Mouse (Mus musculus) MEL (cell line): Measurements from ENCODE around the gene Nek9. TPM values are rescaled to one million over a fixed set of nuclear protein-coding genes. Genes with fewer than 3 reads are reported as not detected.

Experiments
- DNase-seq: peaks from one replicate; pipeline ENCODE4 v3.0.0; 2011; ENCODE audit warnings: low read depth, low spot score
- H3K27ac ChIP-seq: 2 replicates; pipeline ENCODE4 v1.5.1; 2012; ENCODE audit warnings: low read depth, mild to moderate bottlenecking, control low read depth, low read length, moderate library complexity; ENCODE audit not compliant: control insufficient read depth
- H3K27me3 ChIP-seq, 2 experiments: fragments of 150-350 bp in 1 of 2; sonication (generic) in 1 of 2; 2 replicates each; pipeline ENCODE4 v1.6.1; 2012; ENCODE audit warnings: low read length in 2 of 2, mild to moderate bottlenecking in 2 of 2, improper control_type of control experiment in 1 of 2, moderate library complexity in 1 of 2; ENCODE audit not compliant: insufficient read depth in 2 of 2, control insufficient read depth in 1 of 2
- H3K36me3 ChIP-seq, 2 experiments: 2 replicates each; pipeline ENCODE4 v1.6.1; 2012 to 2014; ENCODE audit warnings: low read length in 2 of 2, improper control_type of control experiment in 1 of 2, inconsistent platforms in 1 of 2, mild to moderate bottlenecking in 1 of 2; ENCODE audit not compliant: insufficient read depth in 2 of 2, control insufficient read depth in 1 of 2
- H3K4me1 ChIP-seq, 2 experiments: fragments of 150-350 bp in 1 of 2; sonication (generic) in 1 of 2; 2 replicates each; pipeline ENCODE4 v1.6.1; 2012; ENCODE audit warnings: low read length in 2 of 2, improper control_type of control experiment in 1 of 2, mild to moderate bottlenecking in 1 of 2; ENCODE audit not compliant: insufficient read depth in 2 of 2, control insufficient read depth in 1 of 2
- H3K4me3 ChIP-seq, 2 experiments: fragments of 150-350 bp in 1 of 2; sonication (generic) in 1 of 2; 2 replicates each; pipeline ENCODE4 v1.5.1; 2012; ENCODE audit warnings: low read depth in 2 of 2, low read length in 2 of 2, mild to moderate bottlenecking in 2 of 2, moderate library complexity in 2 of 2, control low read depth in 1 of 2, improper control_type of control experiment in 1 of 2; ENCODE audit not compliant: control insufficient read depth in 1 of 2, insufficient read depth in 1 of 2
- H3K79me2 ChIP-seq: 2 replicates; pipeline ENCODE4 v1.6.1; 2012; ENCODE audit warnings: mild to moderate bottlenecking, low read length, moderate library complexity; ENCODE audit not compliant: control insufficient read depth, poor library complexity, insufficient read depth
- H3K9ac ChIP-seq: 2 replicates; pipeline ENCODE4 v1.6.1; 2012; ENCODE audit warnings: low read depth, mild to moderate bottlenecking, control low read depth, low read length, moderate library complexity; ENCODE audit not compliant: control insufficient read depth, poor library complexity, severe bottlenecking
- H3K9me3 ChIP-seq: fragments of 150-350 bp; sonication (generic); replicated peaks from 2 replicates; pipeline ENCODE4 v1.6.1; 2012; ENCODE audit warnings: mild to moderate bottlenecking, low read length, improper control_type of control experiment, moderate library complexity; ENCODE audit not compliant: insufficient read depth
- BHLHE40 ChIP-seq: IDR thresholded peaks from 2 replicates; pipeline ENCODE4 v1.6.1; 2012; ENCODE audit warnings: low read depth, mild to moderate bottlenecking, inconsistent platforms, low read length, improper control_type of control experiment, borderline replicate concordance
- CHD1 ChIP-seq: IDR thresholded peaks from 2 replicates; pipeline ENCODE4 v1.6.1; 2012; ENCODE audit warnings: low read depth, mild to moderate bottlenecking, inconsistent platforms, low read length, improper control_type of control experiment
- E2F4 ChIP-seq: IDR thresholded peaks from 2 replicates; pipeline ENCODE4 v1.6.1; 2011; ENCODE audit warnings: low read depth, low read length, improper control_type of control experiment, borderline replicate concordance
- ELF1 ChIP-seq: IDR thresholded peaks from 2 replicates; pipeline ENCODE4 v1.6.1; 2014; ENCODE audit warnings: low read depth, mild to moderate bottlenecking, inconsistent platforms, low read length, improper control_type of control experiment, moderate library complexity
- ETS1 ChIP-seq: IDR thresholded peaks from 2 replicates; pipeline ENCODE4 v1.6.1; 2012; ENCODE audit warnings: low read depth, mild to moderate bottlenecking, inconsistent platforms, low read length, improper control_type of control experiment, moderate library complexity
- GATA1 ChIP-seq: IDR thresholded peaks from 2 replicates; pipeline ENCODE4 v1.6.1; 2011; ENCODE audit warnings: low read depth, low read length, improper control_type of control experiment
- HCFC1 ChIP-seq: IDR thresholded peaks from 2 replicates; pipeline ENCODE4 v1.6.1; 2012; ENCODE audit warnings: low read depth, mild to moderate bottlenecking, inconsistent platforms, low read length, improper control_type of control experiment, moderate library complexity
- KAT2A ChIP-seq: conservative IDR thresholded peaks from 2 replicates; pipeline ENCODE4 v1.6.1; 2012; ENCODE audit warnings: low read depth, low read length, improper control_type of control experiment, inconsistent platforms
- MAX ChIP-seq: IDR thresholded peaks from 2 replicates; pipeline ENCODE4 v1.6.1; 2011; ENCODE audit warnings: low read length, improper control_type of control experiment
- MEF2A ChIP-seq: IDR thresholded peaks from 2 replicates; pipeline ENCODE4 v1.6.1; 2014; ENCODE audit warnings: low read depth, mild to moderate bottlenecking, inconsistent platforms, low read length, improper control_type of control experiment; ENCODE audit not compliant: poor library complexity, insufficient replicate concordance, severe bottlenecking; ENCODE audit errors: extremely low read depth
- MXI1 ChIP-seq: IDR thresholded peaks from 2 replicates; pipeline ENCODE4 v1.6.1; 2011; ENCODE audit warnings: mild to moderate bottlenecking, low read depth, low read length, improper control_type of control experiment
- MYB ChIP-seq: IDR thresholded peaks from 2 replicates; pipeline ENCODE4 v1.6.1; 2011; ENCODE audit warnings: mild to moderate bottlenecking, low read depth, low read length, improper control_type of control experiment
- MYC ChIP-seq: IDR thresholded peaks from 2 replicates; pipeline ENCODE4 v1.6.1; 2011; ENCODE audit warnings: low read depth, mild to moderate bottlenecking, low read length, improper control_type of control experiment, moderate library complexity
- NELFE ChIP-seq: IDR thresholded peaks from 2 replicates; pipeline ENCODE4 v1.6.1; 2011; ENCODE audit warnings: low read depth, low read length, improper control_type of control experiment
- NRF1 ChIP-seq: IDR thresholded peaks from 2 replicates; pipeline ENCODE4 v1.6.1; 2014; ENCODE audit warnings: low read depth, mild to moderate bottlenecking, inconsistent platforms, low read length, improper control_type of control experiment, moderate library complexity; ENCODE audit not compliant: poor library complexity, insufficient read depth, severe bottlenecking
- POLR2A ChIP-seq, 2 experiments: IDR thresholded peaks; 2 replicates each; pipeline ENCODE4 v1.6.1; 2011 to 2012; ENCODE audit warnings: low read length in 2 of 2, mild to moderate bottlenecking in 2 of 2, control low read depth in 1 of 2, improper control_type of control experiment in 1 of 2, low read depth in 1 of 2, moderate library complexity in 1 of 2; ENCODE audit not compliant: control insufficient read depth in 1 of 2, insufficient read depth in 1 of 2, poor library complexity in 1 of 2
- POLR2AphosphoS2 ChIP-seq: IDR thresholded peaks from 2 replicates; pipeline ENCODE4 v1.6.1; 2011; ENCODE audit warnings: low read length, improper control_type of control experiment
- POLR2AphosphoS5 ChIP-seq: IDR thresholded peaks from 2 replicates; pipeline ENCODE4 v1.6.1; 2012; ENCODE audit warnings: low read depth, borderline replicate concordance, mild to moderate bottlenecking, inconsistent platforms, low read length, moderate library complexity, mixed read lengths
- RAD21 ChIP-seq: IDR thresholded peaks from 2 replicates; pipeline ENCODE4 v1.6.1; 2011; ENCODE audit warnings: mild to moderate bottlenecking, low read depth, low read length, improper control_type of control experiment
- RCOR1 ChIP-seq: IDR thresholded peaks from 2 replicates; pipeline ENCODE4 v1.6.1; 2012; ENCODE audit warnings: low read depth, mild to moderate bottlenecking, inconsistent platforms, low read length, improper control_type of control experiment
- SIN3A ChIP-seq: IDR thresholded peaks from 2 replicates; pipeline ENCODE4 v1.6.1; 2012; ENCODE audit warnings: low read length, improper control_type of control experiment, inconsistent platforms
- TAL1 ChIP-seq: IDR thresholded peaks from 2 replicates; pipeline ENCODE4 v1.6.1; 2012; ENCODE audit warnings: mild to moderate bottlenecking, inconsistent platforms, low read length, moderate library complexity, mixed read lengths
- TBP ChIP-seq: IDR thresholded peaks from 2 replicates; pipeline ENCODE4 v1.8.0; 2011; ENCODE audit warnings: low read depth, low read length, improper control_type of control experiment
- TCF12 ChIP-seq: IDR thresholded peaks from 2 replicates; pipeline ENCODE4 v1.6.1; 2014; ENCODE audit warnings: low read depth, mild to moderate bottlenecking, inconsistent platforms, low read length, improper control_type of control experiment, moderate library complexity
- UBTF ChIP-seq: IDR thresholded peaks from 2 replicates; pipeline ENCODE4 v1.6.1; 2012; ENCODE audit warnings: low read depth, mild to moderate bottlenecking, inconsistent platforms, low read length, improper control_type of control experiment, moderate library complexity, borderline replicate concordance; ENCODE audit not compliant: insufficient read depth
- USF1 ChIP-seq: IDR thresholded peaks from 2 replicates; pipeline ENCODE4 v1.6.1; 2014; ENCODE audit warnings: low read depth, mild to moderate bottlenecking, inconsistent platforms, low read length, improper control_type of control experiment, moderate library complexity
- USF2 ChIP-seq, 2 experiments: IDR thresholded peaks; 2 replicates each; pipeline ENCODE4 v1.6.1; 2011 to 2012; ENCODE audit warnings: improper control_type of control experiment in 2 of 2, low read length in 2 of 2, borderline replicate concordance in 1 of 2, inconsistent platforms in 1 of 2, low read depth in 1 of 2, mild to moderate bottlenecking in 1 of 2; ENCODE audit not compliant: insufficient read depth in 1 of 2
- ZC3H11A ChIP-seq: IDR thresholded peaks from 2 replicates; pipeline ENCODE4 v1.6.1; 2012; ENCODE audit warnings: low read depth, mild to moderate bottlenecking, inconsistent platforms, low read length, improper control_type of control experiment
- ZKSCAN1 ChIP-seq: IDR thresholded peaks from 2 replicates; pipeline ENCODE4 v1.6.1; 2012; ENCODE audit warnings: low read depth, mild to moderate bottlenecking, inconsistent platforms, low read length, improper control_type of control experiment, moderate library complexity
- ZMIZ1 ChIP-seq: IDR thresholded peaks from 2 replicates; pipeline ENCODE4 v1.6.1; 2012; ENCODE audit warnings: low read depth, mild to moderate bottlenecking, inconsistent platforms, low read length, improper control_type of control experiment, moderate library complexity
- ZNF384 ChIP-seq: IDR thresholded peaks from 2 replicates; pipeline ENCODE4 v1.6.1; 2012; ENCODE audit warnings: low read depth, mild to moderate bottlenecking, inconsistent platforms, low read length, improper control_type of control experiment
- polyA plus RNA-seq, 2 experiments: library from polyadenylated mRNA; stranded (reverse) in 1 of 2; unstranded in 1 of 2; fragments of >175 nt in 1 of 2; fragments of >200 nt in 1 of 2; gene quantifications; 2 replicates each; pipeline versions ENCODE4 v1.2.1 to v1.2.4; 2012; ENCODE audit warnings: low replicate concordance in 2 of 2, low read depth in 1 of 2; ENCODE audit not compliant: insufficient read length in 2 of 2, insufficient read depth in 1 of 2, missing spikeins in 1 of 2
- total RNA-seq: library from RNA; depleted of rRNA; stranded (reverse); fragments of 300-350 nt; gene quantifications from 2 replicates; pipeline ENCODE4 v1.2.3, GENCODE M21; 2012

The Nek9 gene
- total and polyA plus RNA-seq, 3 experiments: 23.4 to 32.2 TPM; not detected in 1

GRCm38 (mm10) chr12:85280845-85281651 lies 58.1 kb downstream of the Nek9 start (continued):
- TF ChIP-seq ELF1 (peak; percentile 14; the same call in 1 of the 2 replicates), POLR2AphosphoS5 (no peak), USF2 (IDR thresholded peaks at IDR 0.05; ENCODE audit: borderline replicate concordance in 1 of 2, insufficient read depth in 1 of 2, low read depth in 1 of 2, low read length in 2 of 2) (no peak)

- Histone ChIP-seq H3K9me3 (no peaks in the 10 kb centered on the region), H3K27ac (peak overlapping the region; percentile 87), H3K79me2 (peaks cover 5% of the 10 kb centered on the region; the same call in 1 of the 2 replicates), H3K27me3 (no peaks in the 10 kb centered on the region), H3K9ac (peak overlapping the region; percentile 92), H3K4me1 (peaks cover 12 to 25% of the 10 kb centered on the region in 2 experiments), H3K36me3 (peaks cover 0 to 20% of the 10 kb centered on the region in 2 experiments; a peak in 2 of 4 replicates), H3K4me3 (peak overlapping the region; percentile 74 to 86)
- DNase-seq: peak; percentile 98
- TF ChIP-seq GATA1 (no peak), ZC3H11A (no peak), POLR2AphosphoS2 (peak; percentile 92), NRF1 (0 out of 2 replicates have a peak, but pooled peaks have one; percentile 19), TAL1 (no peak), MEF2A (no peak), USF1 (peak; percentile 62; the same call in 1 of the 2 replicates), ZNF384 (peak; percentile 94), RAD21 (no peak), TBP (peak; percentile 59; the same call in 1 of the 2 replicates), MAX (peak; percentile 85), E2F4 (no peak), MYB (peak; percentile 98), SIN3A (peak; percentile 80), NELFE (peak; percentile 93), KAT2A (no peak; the same call in 1 of the 2 replicates), CHD1 (peak; percentile 42; the same call in 1 of the 2 replicates), HCFC1 (peak; percentile 80), TCF12 (peak; percentile 73), UBTF (no peak), ETS1 (0 out of 2 replicates have a peak, but pooled peaks have one; percentile 32), MYC (peak; percentile 82), ELF1 (peak; percentile 97), MXI1 (peak; percentile 84), POLR2A (IDR thresholded peaks at IDR 0.05; ENCODE audit: control insufficient read depth in 1 of 2, insufficient read depth in 1 of 2, low read depth in 1 of 2, low read length in 2 of 2, poor library complexity in 1 of 2) (peak; percentile 92 to 95), ZMIZ1 (peak; percentile 85), BHLHE40 (peak; percentile 99), RCOR1 (peak; percentile 42; the same call in 1 of the 2 replicates), ZKSCAN1 (peak; percentile 95)
These were observed 58.9 kb downstream of the Nek9 start for GRCm38 (mm10) chr12:85280105-85280844.
